Mouse (Mus musculus) thymus, adult 2 months (tissue): Measurements from ENCODE around the gene Pacrg. TPM values are rescaled to one million over a fixed set of nuclear protein-coding genes. Genes with fewer than 3 reads are reported as not detected.

Source experiments
- DNase-seq: peaks from one replicate; pipeline ENCODE4 v3.0.0; 2021
- H3K27ac ChIP-seq: fragments of 200-500 bp; 2 replicates; pipeline ENCODE4 v1.5.1; 2012; ENCODE audit warnings: low read length, control low read depth; ENCODE audit not compliant: control insufficient read depth, insufficient read depth
- H3K27me3 ChIP-seq: fragments of 200-500 bp; 2 replicates; pipeline ENCODE4 v1.6.1; 2012; ENCODE audit warnings: mild to moderate bottlenecking, low read length, moderate library complexity, mixed read lengths; ENCODE audit not compliant: control insufficient read depth, insufficient read depth
- H3K36me3 ChIP-seq: fragments of 200-500 bp; 2 replicates; pipeline ENCODE4 v1.6.1; 2012; ENCODE audit warnings: mild to moderate bottlenecking, low read length, moderate library complexity; ENCODE audit not compliant: control insufficient read depth, insufficient read depth
- H3K4me1 ChIP-seq: fragments of 200-500 bp; replicated peaks from 2 replicates; pipeline ENCODE4 v1.6.1; 2012; ENCODE audit warnings: low read length; ENCODE audit not compliant: control insufficient read depth, insufficient read depth
- H3K4me3 ChIP-seq: fragments of 200-500 bp; 2 replicates; pipeline ENCODE4 v1.5.1; 2012; ENCODE audit warnings: mild to moderate bottlenecking, low read length, control low read depth, moderate library complexity; ENCODE audit not compliant: control insufficient read depth, insufficient read depth
- CTCF ChIP-seq: fragments of 200-500 bp; IDR thresholded peaks from 2 replicates; pipeline ENCODE4 v1.5.1; 2012; ENCODE audit warnings: mild to moderate bottlenecking, control low read depth, low read length, moderate library complexity, borderline replicate concordance; ENCODE audit not compliant: control insufficient read depth, poor library complexity, insufficient read depth; ENCODE audit errors: extremely low read depth
- POLR2A ChIP-seq: fragments of 200-500 bp; IDR thresholded peaks from 2 replicates; pipeline ENCODE4 v1.6.1; 2012; ENCODE audit warnings: mild to moderate bottlenecking, low read length, control low read depth, moderate library complexity; ENCODE audit not compliant: control insufficient read depth, poor library complexity, insufficient read depth; ENCODE audit errors: extremely low read depth
- WGBS: fragments of 180-500 bp; shearing (Covaris S2); methylation state at CpG from one replicate; pipeline ENCODE4 v1.1.7; 2018; 5-methylcytosine and 5-hydroxymethylcytosine counted together
- polyA plus RNA-seq: library from polyadenylated mRNA; depleted of rRNA; stranded (reverse); fragments of >200 nt; gene quantifications from 2 replicates; pipeline ENCODE4 v1.2.3, GENCODE M21; 2012; rRNA removed

Pacrg gene
- polyA plus RNA-seq, 1 experiment = 0.34 TPM

DNA sequence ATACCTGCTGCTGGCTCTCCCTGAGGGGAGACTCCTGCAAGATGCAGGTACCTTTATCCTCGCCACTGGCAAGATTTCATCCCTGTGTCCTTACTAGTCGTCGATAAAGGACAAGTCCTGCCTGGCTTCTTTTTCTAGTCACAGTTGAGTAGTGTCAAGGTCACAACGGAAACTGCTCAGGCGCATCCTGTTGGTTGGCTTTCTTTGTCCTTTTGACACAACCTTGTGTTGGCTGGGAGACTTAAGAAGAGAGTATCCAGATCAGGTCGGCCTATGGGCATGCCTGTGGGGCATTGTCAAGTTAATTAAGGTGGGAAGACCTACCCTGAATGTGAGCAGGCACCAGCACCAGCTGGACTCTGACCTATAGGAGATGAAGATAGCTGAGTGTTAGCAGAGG, 483.8 kb downstream of the Pacrg start:
- Histone ChIP-seq H3K4me1 (no peaks in the 10 kb centered on the region), H3K27ac (no peak overlapping the region), H3K36me3 (no peaks in the 10 kb centered on the region), H3K4me3 (no peak overlapping the region), H3K27me3 (no peaks in the 10 kb centered on the region)
- WGBS = 69% methylated on average over 6 of the region's 6 CpGs
- TF ChIP-seq CTCF (no peak), POLR2A (no peak)
- no peak for DNase-seq

GRCm38 (mm10) chr17:10355746-10356145, 484.4 kb downstream of the Pacrg start:
- TF ChIP-seq CTCF (no peak), POLR2A (no peak)
- no peaks in the 10 kb centered on the region for H3K4me1 ChIP-seq
- no peak overlapping the region for H3K4me3 ChIP-seq
- no peak for DNase-seq
- H3K36me3 ChIP-seq = no peaks in the 10 kb centered on the region
- WGBS = 78% methylated on average over 8 of the region's 8 CpGs
- no peaks in the 10 kb centered on the region for H3K27me3 ChIP-seq
- H3K27ac ChIP-seq = no peak overlapping the region

Other genes with a start within 250 kb of the Pacrg start
- 1.1 and 1.4 TPM in 2 replicates for gene Prkn, start 73 bp upstream of the Pacrg start, polyA plus RNA-seq